Mouse (Mus musculus): Measurements from ENCODE around the gene Sinhcaf. TPM values are rescaled to one million over a fixed set of nuclear protein-coding genes. Genes with fewer than 3 reads are reported as not detected.

Gene Sinhcaf
- total RNA-seq (2023): 10 to 100 TPM; 16.7 to 21.8 TPM

DNA sequence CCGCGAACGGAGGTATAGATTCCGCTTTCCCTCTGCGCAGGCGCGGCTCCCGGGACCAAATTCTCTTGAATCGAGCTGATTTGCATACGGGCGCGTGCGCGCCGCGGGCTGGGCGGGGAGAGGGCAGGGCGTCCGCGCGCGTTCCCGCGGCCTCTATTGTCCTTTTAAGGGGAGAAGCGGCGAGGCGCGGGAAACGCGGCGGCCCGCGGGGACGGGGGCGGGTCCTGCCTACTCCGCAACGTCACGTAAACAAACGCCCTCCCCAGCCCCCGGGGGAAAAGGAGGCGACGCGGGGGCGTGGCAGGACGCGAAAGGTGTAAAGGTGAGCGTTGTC is at the start of gene Sinhcaf:
Sinhcaf (minus strand) TSS at position 59 of the 334 bp plus-strand sequence.

DNA sequence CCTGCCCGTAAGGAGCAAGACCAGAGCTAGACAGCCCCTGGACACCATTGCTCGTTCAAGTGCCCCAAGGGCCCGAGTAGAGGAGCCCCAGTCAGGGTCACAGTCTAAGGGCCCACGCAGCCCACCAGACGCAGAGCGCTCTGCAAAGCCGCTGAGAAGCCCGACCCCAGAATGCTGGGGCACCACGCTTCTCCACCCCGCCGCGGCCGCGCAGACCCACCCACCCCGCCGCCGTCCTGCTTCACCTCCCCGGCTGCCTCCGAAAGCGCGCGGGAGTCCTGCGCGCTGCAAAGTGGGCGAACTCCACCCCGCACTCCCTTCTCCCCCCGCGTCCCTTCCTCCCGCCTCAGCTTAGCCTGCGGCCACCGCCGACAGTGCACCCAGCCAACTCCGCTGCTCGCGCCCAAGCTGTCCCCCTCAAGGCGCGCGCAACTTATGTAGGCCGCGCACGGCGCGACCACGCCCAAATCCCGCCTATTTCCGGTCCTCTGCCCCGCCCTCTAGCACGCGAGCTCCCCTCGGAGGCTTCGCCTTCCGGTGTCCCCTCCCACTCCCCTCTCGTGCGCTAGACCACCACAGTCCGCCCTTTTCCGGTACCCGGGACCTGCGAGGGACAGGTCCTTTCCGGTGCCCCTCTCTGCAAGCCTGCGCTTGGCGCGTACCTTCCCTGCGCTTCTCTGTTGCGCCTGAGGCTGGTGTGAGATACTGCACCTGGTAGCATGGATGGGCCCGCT is 50.3 kb downstream of the Sinhcaf start, which contains the start of gene Caprin2:
Caprin2 (minus strand) TSS at position 465 of the 734 bp plus-strand sequence.

Other genes starting within 250 kb of the Sinhcaf start
- gene Ipo8, start 115.0 kb downstream of the Sinhcaf start, total RNA-seq (2023): 10 to 100 TPM; 30.2 to 32.8 TPM
- 1 to 10 TPM; 2.4 to 4.3 TPM for gene Caprin2, start 50.2 kb downstream of the Sinhcaf start, total RNA-seq (2023)
- 1 to 10 TPM; 1.1 to 1.2 TPM for gene Dennd5b, start 155.2 kb upstream of the Sinhcaf start, total RNA-seq (2023)
- gene Gm10203, start 183.7 kb upstream of the Sinhcaf start, total RNA-seq (2023): not detected
- 1 to 10 TPM; 8.3 to 8.9 TPM for gene Etfbkmt, start 193.4 kb upstream of the Sinhcaf start, total RNA-seq (2023)
- gene Amn1, start 242.2 kb upstream of the Sinhcaf start, total RNA-seq (2023): 10 to 100 TPM; 23.3 to 27.8 TPM